Mouse (Mus musculus): ENCODE results near the gene Nexn. TPM values are rescaled to one million over a fixed set of nuclear protein-coding genes. Genes with fewer than 3 reads are reported as not detected.
A peak's percentile ranks its signal among the peaks of the same experiment; 100 is the strongest.

Gene Nexn
- polyA plus RNA-seq, 1 experiment: 6.5 TPM

- 26% methylated on average over 4 of the region's 4 CpGs for WGBS
- peak in 1 of 2 experiments; percentile 11 for DNase-seq
- TF ChIP-seq POLR2A (IDR thresholded peaks at IDR 0.05; ENCODE audit: borderline replicate concordance, insufficient read depth, low read length): no peak
- TF ChIP-seq CTCF (IDR thresholded peaks at IDR 0.05; ENCODE audit: borderline replicate concordance, insufficient read depth, low read depth, low read length): no peak
- Histone ChIP-seq H3K27me3 (ENCODE audit: control insufficient read depth, insufficient read depth, low read length) (no peaks in the 10 kb centered on the region), H3K4me3 (replicated peaks; ENCODE audit: insufficient read depth, low read depth, low read length) (no peak overlapping the region), H3K4me1 (ENCODE audit: control insufficient read depth, insufficient read depth, low read length) (no peaks in the 10 kb centered on the region; the same call in 1 of the 2 replicates), H3K27ac (ENCODE audit: insufficient read depth, low read length) (no peak overlapping the region)
Measured at GRCm38 (mm10) chr3:152288740-152289139, 22.6 kb upstream of the Nexn start.

GRCm38 (mm10) chr3:152288276-152288675 is 22.1 kb upstream of the Nexn start:
- no peak for DNase-seq
- WGBS: 73% methylated on average over 5 of the region's 5 CpGs
- H3K27me3 ChIP-seq (ENCODE audit: control insufficient read depth, insufficient read depth, low read length): no peaks in the 10 kb centered on the region
- no peak for TF ChIP-seq POLR2A (IDR thresholded peaks at IDR 0.05; ENCODE audit: borderline replicate concordance, insufficient read depth, low read length)
- no peak for TF ChIP-seq CTCF (IDR thresholded peaks at IDR 0.05; ENCODE audit: borderline replicate concordance, insufficient read depth, low read depth, low read length)
- no peak overlapping the region for H3K27ac ChIP-seq (ENCODE audit: insufficient read depth, low read length)
- no peak overlapping the region for H3K4me3 ChIP-seq (replicated peaks; ENCODE audit: insufficient read depth, low read depth, low read length)
- no peaks in the 10 kb centered on the region; the same call in 1 of the 2 replicates for H3K4me1 ChIP-seq (ENCODE audit: control insufficient read depth, insufficient read depth, low read length)

- TF ChIP-seq CTCF (IDR thresholded peaks at IDR 0.05; ENCODE audit: borderline replicate concordance, insufficient read depth, low read depth, low read length): no peak
- no peak for TF ChIP-seq POLR2A (IDR thresholded peaks at IDR 0.05; ENCODE audit: borderline replicate concordance, insufficient read depth, low read length)
- no peaks in the 10 kb centered on the region; the same call in 1 of the 2 replicates for H3K4me1 ChIP-seq (ENCODE audit: control insufficient read depth, insufficient read depth, low read length)
- DNase-seq: no peak
- H3K27ac ChIP-seq (ENCODE audit: insufficient read depth, low read length): no peak overlapping the region
- WGBS: 86% methylated on average over 9 of the region's 9 CpGs
- H3K27me3 ChIP-seq (ENCODE audit: control insufficient read depth, insufficient read depth, low read length): no peaks in the 10 kb centered on the region
- H3K4me3 ChIP-seq (replicated peaks; ENCODE audit: insufficient read depth, low read depth, low read length): no peak overlapping the region
Measured at GRCm38 (mm10) chr3:152287810-152288209, 21.7 kb upstream of the Nexn start.

DNA sequence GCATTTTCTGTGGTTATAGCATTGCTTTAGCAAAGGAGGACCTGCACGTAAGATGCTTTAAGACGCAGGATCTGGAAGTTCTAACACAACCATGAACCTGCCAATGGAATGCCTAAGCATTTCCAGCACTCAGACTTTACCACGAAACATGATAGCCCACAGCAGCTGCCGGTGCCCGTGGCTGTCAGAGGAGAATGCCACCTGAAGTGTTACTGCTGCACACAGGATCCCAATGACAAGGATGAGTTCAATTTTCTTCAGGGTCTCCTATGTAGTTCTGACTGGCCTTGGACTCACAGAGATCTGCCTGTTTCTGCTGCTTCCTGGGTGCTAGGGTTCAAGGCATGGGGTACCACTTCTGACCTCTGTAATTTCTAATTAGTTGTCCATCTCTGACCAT is 18.6 kb upstream of the Nexn start:
- no peak for TF ChIP-seq POLR2A (IDR thresholded peaks at IDR 0.05; ENCODE audit: borderline replicate concordance, insufficient read depth, low read length)
- TF ChIP-seq CTCF (IDR thresholded peaks at IDR 0.05; ENCODE audit: borderline replicate concordance, insufficient read depth, low read depth, low read length): no peak
- DNase-seq: no peak
- Histone ChIP-seq H3K27ac (ENCODE audit: insufficient read depth, low read length) (no peak overlapping the region), H3K4me1 (ENCODE audit: control insufficient read depth, insufficient read depth, low read length) (no peaks in the 10 kb centered on the region), H3K27me3 (ENCODE audit: control insufficient read depth, insufficient read depth, low read length) (no peaks in the 10 kb centered on the region), H3K4me3 (replicated peaks; ENCODE audit: insufficient read depth, low read depth, low read length) (no peak overlapping the region)
- 95% methylated on average over 5 of the region's 5 CpGs for WGBS

DNA sequence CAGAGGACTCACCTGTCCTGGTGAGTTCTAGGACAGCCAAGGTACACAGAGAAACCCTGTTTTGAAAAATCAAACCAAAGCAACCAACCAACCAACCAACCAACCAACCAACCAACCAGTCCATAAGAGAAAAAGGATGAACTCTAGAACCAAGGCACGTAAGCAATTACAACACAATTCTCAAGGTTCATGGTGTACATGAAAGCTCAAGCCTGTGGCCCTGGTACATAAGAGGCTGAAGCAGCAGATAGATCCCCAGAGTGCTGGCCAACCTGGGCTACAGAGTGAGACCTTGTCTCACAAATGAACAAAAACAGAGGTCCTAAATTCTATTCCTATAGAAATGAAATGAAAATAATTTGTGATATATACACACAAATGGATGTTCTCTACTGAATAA is 18.2 kb upstream of the Nexn start:
- Histone ChIP-seq H3K4me1 (ENCODE audit: control insufficient read depth, insufficient read depth, low read length) (no peaks in the 10 kb centered on the region), H3K4me3 (replicated peaks; ENCODE audit: insufficient read depth, low read depth, low read length) (no peak overlapping the region), H3K27me3 (ENCODE audit: control insufficient read depth, insufficient read depth, low read length) (no peaks in the 10 kb centered on the region), H3K27ac (ENCODE audit: insufficient read depth, low read length) (no peak overlapping the region)
- DNase-seq: no peak
- WGBS: 97% methylated on average over 1 of the region's 1 CpGs
- no peak for TF ChIP-seq CTCF (IDR thresholded peaks at IDR 0.05; ENCODE audit: borderline replicate concordance, insufficient read depth, low read depth, low read length)
- no peak for TF ChIP-seq POLR2A (IDR thresholded peaks at IDR 0.05; ENCODE audit: borderline replicate concordance, insufficient read depth, low read length)

DNA sequence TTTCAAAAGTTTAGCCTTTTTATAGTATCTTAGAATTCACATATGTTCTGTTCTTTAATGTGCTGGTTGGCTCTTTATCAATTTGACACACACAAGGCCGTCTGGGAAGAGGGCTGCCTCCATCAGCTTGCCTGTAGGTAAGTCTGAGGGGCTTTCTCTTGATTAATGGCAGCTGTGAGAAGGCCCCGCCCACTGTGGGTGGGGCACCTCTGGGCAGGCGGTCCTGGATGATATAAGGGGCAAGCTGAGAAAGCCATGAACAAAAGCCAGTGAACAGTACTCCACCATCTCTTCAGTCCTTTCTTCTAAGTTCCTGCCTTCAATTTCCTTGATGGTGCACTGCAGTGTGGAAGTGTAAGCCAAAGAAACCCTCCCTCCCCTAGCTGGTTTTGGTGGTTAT is 16.0 kb upstream of the Nexn start:
- Histone ChIP-seq H3K4me3 (replicated peaks; ENCODE audit: insufficient read depth, low read depth, low read length) (no peak overlapping the region), H3K4me1 (ENCODE audit: control insufficient read depth, insufficient read depth, low read length) (no peaks in the 10 kb centered on the region), H3K27ac (ENCODE audit: insufficient read depth, low read length) (no peak overlapping the region), H3K27me3 (ENCODE audit: control insufficient read depth, insufficient read depth, low read length) (no peaks in the 10 kb centered on the region)
- 52% methylated on average over 3 of the region's 3 CpGs for WGBS
- DNase-seq: no peak
- TF ChIP-seq POLR2A (IDR thresholded peaks at IDR 0.05; ENCODE audit: borderline replicate concordance, insufficient read depth, low read length) (no peak), CTCF (IDR thresholded peaks at IDR 0.05; ENCODE audit: borderline replicate concordance, insufficient read depth, low read depth, low read length) (no peak)

DNA sequence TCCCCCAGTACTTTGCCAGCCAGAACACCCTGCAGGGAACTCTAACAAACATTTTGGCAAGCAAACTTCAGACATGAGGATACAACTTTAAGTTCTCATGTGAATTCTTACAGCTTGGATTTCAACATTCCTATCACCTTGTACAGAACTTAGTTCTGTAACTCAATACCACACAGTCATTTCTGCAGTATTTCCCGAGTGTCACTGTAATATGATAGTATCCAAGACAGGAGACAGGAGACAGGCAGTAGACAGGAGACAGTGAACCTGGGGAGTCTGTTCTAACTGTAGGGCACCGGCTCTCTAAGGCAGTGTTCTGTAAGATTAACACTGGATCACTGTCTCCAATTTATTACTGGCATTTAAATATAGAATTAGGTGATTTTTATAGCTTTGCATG is 12.3 kb upstream of the Nexn start:
- DNase-seq: no peak
- H3K4me3 ChIP-seq (replicated peaks; ENCODE audit: insufficient read depth, low read depth, low read length): no peak overlapping the region
- no peaks in the 10 kb centered on the region for H3K4me1 ChIP-seq (ENCODE audit: control insufficient read depth, insufficient read depth, low read length)
- WGBS: 70% methylated on average over 2 of the region's 2 CpGs
- H3K27ac ChIP-seq (ENCODE audit: insufficient read depth, low read length): no peak overlapping the region
- TF ChIP-seq POLR2A (IDR thresholded peaks at IDR 0.05; ENCODE audit: borderline replicate concordance, insufficient read depth, low read length): no peak
- no peak for TF ChIP-seq CTCF (IDR thresholded peaks at IDR 0.05; ENCODE audit: borderline replicate concordance, insufficient read depth, low read depth, low read length)
- no peaks in the 10 kb centered on the region for H3K27me3 ChIP-seq (ENCODE audit: control insufficient read depth, insufficient read depth, low read length)

DNA sequence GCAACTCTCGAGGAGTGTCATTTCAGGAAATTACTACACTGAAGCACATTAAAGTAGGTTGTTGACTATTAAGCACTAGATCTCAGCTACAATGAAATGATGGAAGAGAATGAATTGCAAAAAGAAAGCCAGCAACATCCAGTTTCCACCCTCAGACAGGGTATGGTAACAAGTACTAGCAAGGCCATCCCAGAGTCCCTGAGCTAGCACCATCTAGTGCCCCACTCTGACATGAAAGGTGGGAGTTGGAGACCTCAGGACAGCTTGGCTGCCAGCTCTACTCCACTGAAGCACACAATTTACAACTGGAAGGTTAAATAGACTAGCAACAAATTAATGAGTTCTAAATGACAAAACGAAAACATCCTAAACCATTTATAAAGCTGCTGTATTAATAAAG is 11.8 kb upstream of the Nexn start:
- TF ChIP-seq POLR2A (IDR thresholded peaks at IDR 0.05; ENCODE audit: borderline replicate concordance, insufficient read depth, low read length) (no peak), CTCF (IDR thresholded peaks at IDR 0.05; ENCODE audit: borderline replicate concordance, insufficient read depth, low read depth, low read length) (no peak)
- no peak overlapping the region for H3K4me3 ChIP-seq (replicated peaks; ENCODE audit: insufficient read depth, low read depth, low read length)
- WGBS: 96% methylated on average over 2 of the region's 2 CpGs
- DNase-seq: no peak
- no peaks in the 10 kb centered on the region for H3K27me3 ChIP-seq (ENCODE audit: control insufficient read depth, insufficient read depth, low read length)
- H3K27ac ChIP-seq (ENCODE audit: insufficient read depth, low read length): no peak overlapping the region
- H3K4me1 ChIP-seq (ENCODE audit: control insufficient read depth, insufficient read depth, low read length): no peaks in the 10 kb centered on the region
